Mouse (Mus musculus): Measurements from ENCODE around the gene Ace3. TPM values are rescaled to one million over a fixed set of nuclear protein-coding genes. Genes with fewer than 3 reads are reported as not detected.
A peak's percentile ranks its signal among the peaks of the same experiment; 100 is the strongest.

The Ace3 gene
- total RNA-seq (2021), result not detected
- long read RNA-seq, experiment 1, result 0 reads
- long read RNA-seq, experiment 2, result 0 reads

DNA sequence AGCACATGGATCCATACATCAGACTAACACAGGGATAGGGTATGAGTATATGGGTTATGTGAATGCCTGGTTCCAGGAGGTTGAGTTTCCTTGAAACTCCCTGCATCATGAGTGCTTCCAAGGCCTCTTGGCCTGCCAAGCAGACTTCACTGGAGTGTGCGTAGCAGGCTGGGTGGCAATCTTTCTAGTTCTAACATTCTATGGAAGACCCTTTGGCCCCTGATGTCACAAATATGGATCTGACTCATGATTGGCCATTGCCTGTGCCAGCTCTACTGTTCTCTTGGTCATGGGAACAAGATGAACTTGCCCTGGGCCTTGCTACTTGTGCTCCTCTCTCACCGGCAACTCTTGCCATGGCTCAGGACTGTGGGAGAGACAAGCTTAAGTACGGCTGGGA is at the start of gene Ace3:
Ace3 (plus strand) TSS at position 301 of the 400 bp plus-strand sequence.
- no peak for DNase-seq (ENCODE audit: low spot score in 2 of 2)

DNA sequence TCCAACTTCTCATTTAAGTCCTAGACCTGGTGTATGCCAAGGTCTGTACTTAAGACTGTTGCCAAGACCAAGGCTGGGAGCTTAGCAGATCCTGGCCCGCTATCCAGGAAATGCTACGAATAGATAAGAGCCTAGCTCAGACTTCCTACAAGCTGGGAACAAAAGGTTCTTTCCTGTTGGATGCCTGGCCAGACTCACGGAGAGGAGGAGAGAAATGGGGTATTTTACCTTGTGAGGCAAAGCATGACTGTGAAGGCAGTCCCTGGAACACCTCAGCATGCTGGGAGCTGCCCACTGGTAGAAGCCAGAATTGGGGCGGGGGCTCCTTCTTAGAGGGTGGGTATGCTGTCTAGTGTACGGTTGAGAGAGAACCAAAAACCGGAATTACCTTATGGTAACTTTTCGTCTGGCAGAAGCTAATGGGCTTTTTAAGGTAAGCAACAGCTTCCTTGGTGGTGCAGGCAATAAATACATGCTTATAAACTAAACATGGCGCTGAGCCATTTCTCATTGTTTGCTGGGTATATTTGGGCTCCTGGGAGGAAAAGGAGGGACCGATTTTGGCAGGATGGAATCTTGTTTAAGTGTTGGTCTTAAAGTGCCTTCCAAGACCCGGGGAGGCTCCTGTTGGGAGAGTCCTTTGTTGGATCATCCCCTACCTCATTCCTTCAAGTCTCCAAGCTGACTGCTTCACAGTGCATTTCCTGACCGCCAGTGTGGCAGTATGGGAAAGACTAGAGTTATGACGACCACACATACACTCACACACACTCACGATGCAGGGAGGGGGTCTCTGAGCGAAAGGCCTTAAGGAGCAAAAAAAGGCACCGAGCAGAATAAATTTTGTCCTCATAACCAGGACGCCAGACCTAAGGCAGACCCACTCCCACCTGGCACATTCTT is 49.5 kb upstream of the Ace3 start:
- no peak for DNase-seq (ENCODE audit: low spot score in 2 of 2)

DNA sequence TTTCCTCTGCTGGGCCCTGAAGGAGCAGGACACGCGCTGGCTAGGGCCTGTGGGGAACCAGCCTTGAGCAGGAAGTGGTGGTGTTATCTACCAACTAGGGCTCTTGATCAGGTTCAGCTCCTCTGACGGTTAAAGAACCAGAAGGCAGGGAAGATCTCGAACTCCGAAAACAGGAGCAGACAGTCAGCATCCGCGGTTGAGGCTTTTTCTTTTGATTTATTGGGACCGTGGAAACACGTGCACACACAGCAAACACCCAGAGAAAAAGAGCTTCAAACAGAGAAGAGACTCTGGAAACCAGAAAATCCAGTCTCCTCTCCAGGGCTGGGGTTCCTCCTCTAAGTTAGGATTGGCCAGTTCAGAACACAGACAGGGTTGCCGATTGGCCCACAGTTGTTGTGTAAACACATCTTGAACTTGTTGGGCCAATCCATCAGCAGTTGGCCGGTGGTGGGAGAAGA is 47.8 kb upstream of the Ace3 start:
- no peak for DNase-seq (ENCODE audit: low spot score in 2 of 2)

DNA sequence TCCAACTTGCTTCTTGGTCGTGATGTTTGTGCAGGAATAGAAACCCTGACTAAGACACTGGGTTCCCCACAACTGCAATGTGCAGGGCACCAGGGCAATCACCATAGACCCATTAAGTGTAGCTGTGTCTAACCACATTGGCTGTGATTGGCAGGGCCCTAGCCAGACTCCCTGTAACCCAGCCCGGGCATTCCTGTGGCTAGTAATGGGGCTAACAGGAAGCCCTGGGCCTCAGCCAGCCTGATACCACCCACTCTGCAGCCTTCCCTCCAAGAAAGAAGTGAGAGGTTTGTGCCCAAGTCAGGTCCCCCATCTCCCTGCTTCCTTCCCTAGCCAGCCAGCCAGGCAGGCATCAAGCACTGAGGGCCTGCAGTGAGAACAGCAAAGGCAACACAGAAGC is 46.2 kb upstream of the Ace3 start:
- DNase-seq (ENCODE audit: low spot score in 2 of 2), result no peak

DNA sequence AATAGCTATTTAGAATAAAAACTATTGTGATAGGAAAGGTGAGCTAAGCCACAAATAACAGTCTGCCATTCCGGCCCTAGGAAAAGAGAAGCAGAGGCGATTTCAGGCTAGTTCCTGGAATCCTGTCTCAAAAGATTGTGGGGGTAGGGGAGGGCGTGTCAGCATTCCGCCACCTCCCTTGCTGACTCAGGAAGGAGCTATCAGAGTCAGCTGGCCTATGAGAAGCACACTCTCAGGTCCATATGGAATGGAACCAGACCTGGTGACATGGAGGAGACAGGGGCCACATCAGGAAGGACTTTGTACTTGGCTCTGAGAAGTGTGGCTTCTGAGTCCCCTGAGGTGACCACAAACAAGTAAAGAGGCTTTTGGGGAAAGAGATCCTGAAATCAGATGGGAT is 44.0 kb upstream of the Ace3 start:
- no peak for DNase-seq (ENCODE audit: low spot score in 2 of 2)

DNA sequence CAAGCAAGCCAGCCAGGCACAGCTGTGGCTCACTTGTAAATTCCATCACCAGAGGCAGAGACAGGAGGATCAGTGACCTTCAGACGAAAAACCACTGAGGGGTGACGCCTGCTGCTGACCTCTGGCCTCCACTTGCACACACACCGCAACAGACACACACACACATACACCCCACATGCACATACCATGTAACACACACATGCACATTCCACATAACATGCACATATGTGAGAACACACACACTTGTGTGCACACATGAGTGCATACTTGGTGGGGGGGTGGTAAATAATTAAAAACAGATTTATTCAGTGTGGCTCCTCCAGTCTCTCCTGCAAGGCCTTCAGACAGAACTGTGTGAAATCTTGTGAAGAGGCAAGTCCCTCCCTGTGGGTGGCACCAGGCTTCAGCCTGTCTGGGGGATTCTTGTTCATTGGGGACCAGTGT is 42.9 kb upstream of the Ace3 start:
- DNase-seq (ENCODE audit: low spot score in 2 of 2), result no peak

DNA sequence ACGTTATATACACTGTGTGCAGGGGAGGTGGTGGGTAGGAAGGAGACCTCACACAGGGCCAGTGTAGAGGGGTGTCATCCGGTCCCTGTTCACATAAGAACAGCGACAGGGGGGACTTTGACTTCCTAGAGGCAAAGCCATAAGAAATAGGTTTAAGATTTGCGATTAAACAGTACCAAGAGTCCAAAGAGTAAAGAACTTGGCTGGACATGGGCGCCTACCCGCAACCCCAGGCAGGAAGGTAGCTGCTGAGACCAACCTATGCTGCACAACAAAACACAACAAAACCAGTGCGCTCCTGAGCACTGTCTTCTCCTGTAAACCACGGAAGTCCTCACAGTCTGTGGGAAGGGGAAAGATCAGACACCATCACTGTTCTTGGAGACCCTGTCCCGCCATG is 42.4 kb upstream of the Ace3 start:
- no peak for DNase-seq (ENCODE audit: low spot score in 2 of 2)

DNA sequence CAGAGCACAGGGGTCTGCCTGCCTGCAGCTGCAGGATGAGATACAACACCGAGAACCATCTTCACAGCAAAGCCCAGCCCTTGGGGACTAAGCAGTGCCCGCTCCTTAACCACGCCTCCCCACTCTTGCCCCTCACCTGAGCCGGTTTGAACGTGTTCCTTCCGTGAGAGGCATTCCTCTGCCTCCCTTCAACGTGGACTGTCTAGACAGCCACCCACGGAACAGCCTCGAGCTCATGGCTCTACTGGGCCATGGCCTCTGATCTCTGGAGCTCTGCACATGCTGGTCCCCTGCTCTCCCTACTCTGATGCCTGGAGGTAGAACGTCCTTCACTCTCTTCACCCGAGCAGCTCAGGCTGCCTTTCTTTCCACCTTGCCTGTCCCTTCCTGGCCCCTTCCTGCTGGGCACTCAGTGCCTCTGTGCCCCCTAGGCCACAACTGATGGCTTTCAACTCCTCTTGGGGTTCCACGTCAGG is 41.5 kb upstream of the Ace3 start, which contains the start of gene Cyb561:
Cyb561 (minus strand) TSS at position 426 of the 476 bp plus-strand sequence.
- no peak for DNase-seq (ENCODE audit: low spot score in 2 of 2)

DNA sequence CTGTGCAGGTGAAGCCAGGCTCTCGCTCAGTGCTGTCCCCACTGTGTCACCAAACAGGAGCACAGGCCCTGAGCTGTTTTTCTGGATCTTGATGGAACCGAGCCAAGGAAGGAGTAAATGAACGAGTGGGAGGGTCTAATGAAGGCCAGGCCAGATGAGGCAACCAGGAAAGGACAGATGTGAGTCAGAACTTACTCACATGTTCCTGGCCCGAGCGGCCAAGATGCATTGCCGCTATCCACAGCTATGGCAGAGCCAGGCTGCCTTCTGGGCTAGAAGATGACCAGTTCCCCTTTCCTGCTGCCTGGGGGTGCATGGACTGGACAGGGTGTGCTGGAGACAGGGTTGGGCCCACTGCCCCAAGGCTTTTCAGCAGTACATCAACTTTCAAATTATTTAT is 41.1 kb upstream of the Ace3 start:
- peak; percentile 56 to 60 for DNase-seq (ENCODE audit: low spot score in 2 of 2)

DNA sequence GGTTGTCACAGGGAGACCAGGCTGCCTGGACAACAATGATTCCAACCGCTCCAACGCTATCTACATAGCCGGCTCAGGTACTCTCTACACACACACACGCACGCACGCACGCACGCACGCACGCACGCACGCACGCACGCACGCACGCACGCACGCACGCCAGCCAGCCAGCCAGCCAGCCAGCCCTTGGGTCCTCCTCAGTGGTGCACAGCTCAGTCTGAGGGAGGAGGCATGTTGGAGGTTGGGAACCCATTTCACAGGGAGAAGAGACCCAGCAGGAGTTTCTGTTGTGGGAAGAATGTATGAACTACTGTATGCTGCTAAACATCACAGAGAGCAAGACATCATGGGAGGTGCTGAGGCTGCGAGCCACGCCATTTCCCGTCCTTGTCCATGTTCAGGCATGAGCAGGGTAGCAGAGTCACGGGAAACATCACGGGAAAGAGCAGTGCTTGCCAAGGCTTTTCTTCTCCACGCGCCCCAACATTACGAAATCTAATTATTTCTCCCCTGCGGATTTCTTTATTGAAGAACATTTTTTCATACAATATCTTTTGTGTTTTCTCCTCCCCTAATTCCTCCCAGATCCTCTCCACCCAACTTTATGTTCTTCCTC is 38.6 kb upstream of the Ace3 start:
- DNase-seq (ENCODE audit: low spot score in 2 of 2), result no peak

DNA sequence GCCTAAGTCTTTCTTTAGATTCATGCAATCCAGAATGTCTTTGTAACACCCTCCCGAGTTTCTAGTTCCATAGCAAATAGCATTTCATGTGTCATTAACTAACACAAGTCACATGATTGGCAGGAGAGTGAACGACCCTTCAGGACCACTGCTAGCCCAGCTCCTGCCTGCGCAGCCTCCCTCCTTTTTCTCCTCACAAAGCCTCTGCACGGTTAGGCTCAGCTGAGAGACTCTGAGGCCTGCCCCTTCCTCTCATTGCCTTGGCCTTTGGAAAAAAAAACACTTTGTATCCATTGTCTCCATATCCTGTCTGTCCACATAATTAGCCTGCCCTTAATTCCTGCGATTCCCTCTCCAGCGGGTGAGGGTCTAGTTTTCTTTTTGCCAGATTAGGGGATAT is 37.0 kb upstream of the Ace3 start:
- no peak for DNase-seq (ENCODE audit: low spot score in 2 of 2)

DNA sequence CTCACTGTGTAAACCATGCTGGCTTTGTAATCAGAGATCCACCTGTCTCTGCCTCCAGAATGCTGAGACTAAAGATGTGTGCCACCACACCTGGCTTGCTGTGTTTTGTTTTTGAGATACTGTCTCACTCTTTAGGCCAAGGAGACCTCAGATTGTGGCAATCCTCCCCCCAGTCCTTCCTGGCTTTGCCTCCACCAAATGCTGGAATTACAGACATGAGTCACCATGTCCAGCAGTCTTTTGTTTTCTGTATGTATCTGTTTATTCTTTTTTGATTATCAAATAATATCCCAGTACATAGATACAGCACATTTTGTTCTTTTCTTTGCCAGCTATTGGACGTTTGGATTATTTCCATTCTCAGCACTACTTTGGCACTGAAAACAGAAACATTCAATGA is 35.9 kb upstream of the Ace3 start:
- DNase-seq (ENCODE audit: low spot score in 2 of 2), result no peak

DNA sequence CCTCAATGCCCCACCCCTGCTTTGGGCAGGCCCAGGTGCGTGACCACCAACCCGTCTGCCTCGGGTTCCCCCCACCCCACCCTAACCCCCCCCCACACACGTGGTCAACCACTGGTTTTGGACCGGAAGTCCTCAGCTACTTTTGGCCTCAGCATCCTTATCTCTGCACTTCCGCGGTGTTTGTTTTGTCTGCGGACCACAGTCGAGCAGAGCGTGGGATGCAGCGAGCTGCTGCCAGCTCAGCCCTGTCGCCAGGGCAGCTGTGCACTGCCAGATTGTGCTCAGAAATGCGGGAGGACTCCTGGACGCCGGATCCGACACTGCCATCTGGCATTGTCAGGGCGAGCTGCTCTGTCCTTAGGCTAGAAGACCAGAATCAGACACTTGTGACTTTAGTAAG is 35.1 kb upstream of the Ace3 start:
- DNase-seq (ENCODE audit: low spot score in 2 of 2), result no peak

DNA sequence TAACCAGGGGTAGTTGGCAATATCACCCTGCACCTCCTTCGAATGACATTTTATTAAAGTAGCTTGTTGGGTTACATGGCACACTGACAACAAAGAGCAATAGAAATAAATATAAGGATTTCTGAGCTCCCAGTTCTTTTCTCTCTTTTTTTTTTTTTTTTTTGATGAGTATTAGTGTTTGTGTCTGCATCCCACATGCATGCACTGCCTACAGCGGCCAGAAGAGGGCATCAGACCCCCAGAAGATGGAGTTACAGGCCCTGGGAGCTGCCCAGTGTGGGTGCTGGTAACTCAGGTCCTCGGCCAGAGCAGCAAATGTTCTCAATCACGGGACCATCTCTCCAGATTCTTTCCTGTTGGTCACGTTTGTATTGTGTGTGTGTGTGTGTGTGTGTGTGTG is 29.8 kb upstream of the Ace3 start:
- DNase-seq (ENCODE audit: low spot score in 2 of 2), result no peak

DNA sequence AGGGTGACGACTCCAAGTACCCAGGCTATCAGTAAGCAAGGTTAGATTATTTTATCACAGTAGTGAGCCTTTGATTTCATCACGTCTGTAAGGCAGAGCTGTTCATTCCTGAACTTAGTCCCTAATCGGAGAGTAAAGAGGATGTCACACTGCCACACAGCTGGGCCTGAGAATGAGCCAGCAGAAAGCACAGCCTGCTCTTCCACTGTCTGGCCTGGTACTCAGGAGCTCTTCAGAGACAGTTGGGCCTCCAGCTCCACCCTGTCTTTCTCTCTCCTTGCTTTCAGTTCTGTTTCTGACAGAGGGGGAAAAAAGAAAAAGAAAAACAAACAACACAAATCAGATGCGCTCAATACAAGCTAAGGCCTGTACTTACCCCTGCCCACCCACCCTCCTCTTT is 28.2 kb upstream of the Ace3 start:
- no peak for DNase-seq (ENCODE audit: low spot score in 2 of 2)

DNA sequence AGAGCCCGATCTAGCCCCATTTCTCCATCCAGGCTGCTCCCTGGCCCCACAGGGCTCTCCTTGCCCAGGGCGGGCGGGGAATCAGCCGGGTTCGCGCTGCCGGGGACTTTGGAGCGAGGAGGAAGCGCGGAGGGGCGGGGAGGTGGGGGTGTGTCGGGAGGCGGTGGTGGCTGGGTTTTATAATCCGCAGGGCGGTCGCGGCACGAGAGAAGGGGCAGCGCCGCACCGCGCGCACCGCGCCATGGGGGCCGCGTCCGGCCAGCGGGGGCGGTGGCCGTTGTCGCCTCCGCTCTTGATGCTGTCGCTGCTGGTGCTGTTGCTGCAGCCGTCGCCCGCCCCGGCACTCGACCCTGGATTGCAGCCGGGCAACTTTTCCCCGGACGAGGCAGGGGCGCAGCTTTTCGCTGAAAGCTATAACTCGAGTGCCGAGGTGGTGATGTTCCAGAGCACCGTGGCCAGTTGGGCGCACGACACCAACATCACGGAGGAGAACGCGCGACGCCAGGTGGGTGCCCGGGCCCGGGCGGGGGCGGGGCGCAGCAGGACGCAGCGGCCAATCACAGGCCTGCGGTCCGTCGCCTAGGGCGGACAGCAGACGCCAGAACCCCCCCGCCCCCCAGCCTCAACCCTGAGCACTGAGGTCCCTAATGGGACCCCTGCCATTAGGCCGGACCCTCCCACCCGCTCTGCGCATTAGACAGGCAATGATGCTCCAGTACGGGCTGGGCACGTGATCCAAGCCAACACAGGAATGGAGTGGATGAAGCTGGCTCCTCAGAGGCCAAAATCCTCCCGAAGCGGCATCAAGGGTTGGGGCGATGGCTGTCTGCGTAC is 26.5 kb upstream of the Ace3 start, which contains the start of gene Ace:
Ace (plus strand) TSS at position 205 of the 834 bp plus-strand sequence.
- peak; percentile 16 to 49 for DNase-seq (ENCODE audit: low spot score in 2 of 2)

DNA sequence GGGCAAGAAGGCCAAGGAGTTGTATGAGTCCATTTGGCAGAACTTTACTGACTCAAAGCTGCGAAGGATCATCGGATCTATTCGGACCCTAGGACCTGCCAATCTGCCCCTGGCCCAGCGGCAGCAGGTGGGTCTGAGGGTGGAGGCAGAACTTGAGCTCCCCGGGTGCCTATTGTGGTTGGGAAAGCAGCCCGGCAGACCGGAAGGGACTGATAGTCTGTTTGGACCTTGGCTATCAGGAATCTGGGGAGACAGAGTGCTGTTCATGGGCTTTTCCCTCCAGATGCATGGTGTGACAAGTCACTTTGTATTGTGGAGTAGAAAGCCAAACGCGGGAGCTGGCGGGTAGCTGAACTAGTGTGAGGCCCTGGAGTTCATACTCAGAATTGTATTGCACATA is 25.5 kb upstream of the Ace3 start:
- DNase-seq (ENCODE audit: low spot score in 2 of 2), result no peak

DNA sequence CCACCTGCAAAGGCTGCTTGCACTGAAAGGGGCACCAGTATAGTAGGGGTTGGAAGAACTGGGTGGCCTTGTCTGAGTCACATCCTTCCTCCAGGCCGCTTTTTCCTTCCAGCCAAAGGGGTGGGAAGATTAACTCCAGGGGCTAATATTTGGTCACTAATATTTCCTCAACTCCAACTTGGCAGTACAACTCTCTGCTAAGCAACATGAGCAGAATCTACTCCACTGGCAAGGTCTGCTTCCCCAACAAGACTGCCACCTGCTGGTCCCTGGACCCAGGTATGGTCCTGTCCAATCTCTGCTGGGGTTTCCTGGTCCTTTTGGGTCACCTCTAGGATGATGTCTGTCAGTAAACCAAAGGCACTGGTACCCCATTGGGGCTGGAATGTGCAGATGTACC is 25.0 kb upstream of the Ace3 start:
- DNase-seq (ENCODE audit: low spot score in 2 of 2), result peak; percentile 42 to 66

DNA sequence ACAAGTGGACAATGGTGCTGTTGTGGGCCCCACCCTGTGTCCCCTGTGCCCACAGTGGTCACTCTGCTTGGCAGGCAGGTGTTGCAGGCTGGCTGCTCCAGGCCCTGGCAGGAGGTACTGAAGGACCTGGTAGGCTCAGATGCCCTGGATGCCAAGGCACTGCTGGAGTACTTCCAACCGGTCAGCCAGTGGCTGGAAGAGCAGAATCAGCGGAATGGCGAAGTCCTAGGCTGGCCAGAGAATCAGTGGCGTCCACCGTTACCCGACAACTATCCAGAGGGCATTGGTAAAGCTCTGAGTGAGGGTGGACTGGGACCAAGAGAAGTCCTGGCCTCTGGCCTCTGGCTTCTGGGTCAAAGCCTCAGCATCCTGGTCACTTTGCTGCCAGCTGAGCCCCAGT is 19.9 kb upstream of the Ace3 start:
- no peak for DNase-seq (ENCODE audit: low spot score in 2 of 2)

DNA sequence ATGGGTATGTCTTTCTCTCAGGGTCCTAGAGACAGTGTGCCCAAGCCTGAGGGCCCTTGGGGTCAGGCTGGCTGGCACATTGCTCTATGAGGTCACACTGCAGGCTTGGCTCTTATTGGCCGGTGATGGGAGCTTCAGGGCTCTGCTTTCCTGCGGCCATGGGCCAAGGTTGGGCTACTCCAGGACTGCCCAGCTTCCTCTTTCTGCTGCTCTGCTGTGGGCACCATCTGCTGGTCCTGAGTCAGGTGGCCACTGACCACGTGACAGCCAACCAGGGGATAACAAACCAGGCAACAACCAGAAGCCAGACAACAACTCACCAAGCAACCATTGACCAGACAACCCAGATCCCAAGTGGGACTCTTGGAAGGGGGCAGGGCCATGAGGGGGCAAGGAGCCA is 19.4 kb upstream of the Ace3 start:
- no peak for DNase-seq (ENCODE audit: low spot score in 2 of 2)

DNA sequence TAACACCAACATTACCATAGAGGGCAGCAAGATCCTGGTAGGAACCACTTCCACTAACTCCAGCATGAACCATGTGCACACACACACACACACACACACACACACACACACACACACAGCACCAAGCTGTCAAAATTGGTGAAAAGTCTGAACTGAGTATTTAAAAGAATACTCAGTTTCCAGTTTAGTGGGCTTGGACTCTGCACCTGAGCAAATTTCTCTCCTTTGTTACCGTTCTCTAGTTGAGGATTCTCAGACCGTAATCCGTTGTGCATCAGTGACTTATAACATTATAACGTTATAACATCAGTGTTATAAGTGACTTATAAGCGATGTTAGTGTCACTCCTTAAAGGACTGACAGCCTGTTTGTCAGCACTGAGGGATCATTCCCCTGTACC is 18.8 kb upstream of the Ace3 start:
- DNase-seq (ENCODE audit: low spot score in 2 of 2), result no peak

Data from adrenal gland, adult 18-20 months (tissue).